Mouse (Mus musculus): ENCODE measurements at regions not wholly inside any gene's neighbourhood (a gene's known extent, or its start where the extent isn't known, plus 50 kb on each side); places are given as distances from the start of the nearest gene placed in this dataset.

DNA sequence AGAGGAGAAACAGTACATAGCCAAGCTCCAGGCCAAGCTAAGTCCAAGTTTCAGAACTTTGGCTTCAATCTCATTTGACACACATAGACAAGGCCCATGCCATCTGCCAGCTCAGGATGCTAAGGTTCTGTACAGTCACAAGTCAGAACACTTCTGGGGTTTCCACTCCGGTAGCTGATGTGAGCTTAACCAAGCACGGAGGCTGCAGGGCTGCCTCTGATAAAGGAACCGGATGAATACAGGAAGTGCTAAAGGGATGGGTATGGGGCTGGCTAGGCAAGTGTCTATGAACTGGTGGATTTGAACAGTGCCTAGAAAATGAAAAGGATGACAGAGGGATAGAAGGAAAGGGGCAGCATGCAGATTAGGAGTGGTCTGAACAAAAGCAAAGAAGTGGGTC, 75.4 kb upstream of the Vldlr start:
- DNase-seq: peak; percentile 49

DNA sequence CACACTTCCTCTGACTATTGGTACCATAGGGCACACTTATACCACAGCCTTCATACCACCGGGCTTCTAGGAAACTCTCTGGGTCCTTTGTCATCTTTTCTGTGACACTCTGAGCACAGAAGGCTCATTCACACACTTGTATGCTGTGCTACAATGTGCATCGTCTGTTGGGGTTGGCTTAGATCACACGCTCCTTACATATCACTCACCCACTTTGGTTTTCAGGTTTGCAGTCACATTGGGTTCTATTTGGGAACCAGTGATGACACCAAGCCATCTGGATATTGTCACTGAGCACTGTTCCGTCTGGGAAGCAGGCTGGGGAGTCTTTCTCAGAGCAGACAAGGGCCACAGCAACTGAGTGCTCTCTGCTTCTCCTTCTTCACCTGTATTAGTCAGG, 74.1 kb upstream of the Vldlr start:
- no peak for DNase-seq

DNA sequence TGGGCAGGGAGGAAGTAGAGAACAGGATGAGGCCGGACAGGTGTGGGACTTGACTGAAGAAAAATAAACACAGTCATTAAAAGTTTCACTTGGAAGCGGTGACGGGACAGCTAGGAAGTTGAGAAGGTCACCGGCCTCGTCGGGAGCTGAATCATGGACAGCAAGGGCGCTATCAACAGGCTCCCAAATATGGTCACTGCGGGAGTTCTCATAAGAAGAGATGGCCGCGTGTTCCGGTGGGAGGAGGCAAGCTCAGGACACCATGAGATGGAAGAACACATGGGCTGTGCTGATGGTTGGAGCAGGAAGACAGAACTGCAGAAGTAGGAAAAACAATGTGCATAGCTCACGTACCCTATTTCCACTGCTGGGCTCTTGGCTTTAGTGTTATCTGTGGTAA, 68.9 kb upstream of the Vldlr start:
- DNase-seq: no peak

DNA sequence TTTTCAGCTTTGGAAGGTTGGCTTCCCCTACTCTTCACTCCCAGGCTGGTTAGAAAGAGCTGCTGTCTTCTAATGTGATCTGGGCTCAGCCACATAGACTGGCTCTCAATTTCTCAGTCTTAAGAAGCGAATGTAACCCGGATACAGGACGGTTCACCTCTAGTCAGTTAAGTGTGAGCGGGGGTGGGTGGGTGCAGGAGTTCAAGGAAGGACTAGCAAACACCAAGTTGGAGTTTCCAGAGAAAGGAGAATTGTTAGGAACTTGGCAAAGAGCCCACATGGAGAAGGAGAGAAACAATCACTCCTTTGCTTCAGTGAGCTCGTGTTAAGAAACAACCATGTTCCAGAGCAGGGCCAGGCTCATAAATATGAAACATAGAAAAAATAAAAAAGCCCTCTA, 68.0 kb upstream of the Vldlr start:
- no peak for DNase-seq

DNA sequence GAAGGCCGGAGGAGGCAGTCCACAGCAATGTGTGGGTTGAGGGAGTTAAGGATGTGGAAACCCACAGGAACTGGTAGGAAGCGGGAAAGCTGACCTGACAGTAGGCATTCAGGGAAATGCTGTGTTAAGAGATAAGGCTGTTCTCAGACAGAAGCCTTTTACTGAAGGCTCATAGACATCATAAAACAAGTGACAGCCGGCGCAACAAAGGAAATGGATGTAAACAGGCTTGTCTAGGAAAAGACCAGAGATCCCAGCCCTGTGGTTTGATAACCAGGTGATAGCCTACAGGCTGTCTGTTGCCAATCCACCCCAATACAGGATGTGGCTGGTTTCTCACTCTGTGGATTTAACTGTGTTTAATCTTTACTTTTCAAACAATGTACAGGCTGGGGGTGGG, 66.7 kb upstream of the Vldlr start:
- DNase-seq: peak; percentile 30

DNA sequence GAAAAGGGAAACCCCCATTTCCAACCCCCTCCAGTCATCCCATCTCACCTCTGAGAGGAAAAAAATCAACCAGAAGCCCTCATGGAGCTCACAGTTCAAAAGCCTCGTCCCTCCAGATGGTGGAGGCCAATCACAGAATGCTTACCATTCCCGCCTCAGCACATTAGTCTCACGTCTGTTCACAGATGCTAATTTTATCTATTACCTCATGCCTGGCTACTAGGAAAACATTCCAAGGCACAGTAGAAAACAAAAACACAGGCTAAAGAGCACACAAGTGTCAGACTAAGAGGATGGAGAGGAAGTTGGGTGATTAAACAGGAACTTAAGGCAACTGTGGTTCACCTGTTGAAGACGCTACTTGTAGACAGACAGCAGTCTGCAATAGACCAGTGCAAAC, 54.4 kb upstream of the Vldlr start:
- DNase-seq: no peak
